Mouse (Mus musculus) limb, embryonic 10.5 days (tissue): ENCODE measurements around the gene Triobp. TPM values are rescaled to one million over a fixed set of nuclear protein-coding genes. Genes with fewer than 3 reads are reported as not detected.

Experiments
- DNase-seq: peaks from one replicate; pipeline ENCODE4 v3.0.0-alpha.2; 2017; ENCODE audit warnings: low spot score
- H3K27ac ChIP-seq: fragments of 300-500 bp; sonication (generic); 2 replicates; pipeline ENCODE4 v1.5.1; 2016; ENCODE audit warnings: mild to moderate bottlenecking
- H3K27me3 ChIP-seq: fragments of 300-500 bp; sonication (generic); 2 replicates; pipeline ENCODE4 v1.6.1; 2016; ENCODE audit warnings: low read depth, mild to moderate bottlenecking; ENCODE audit not compliant: poor library complexity, severe bottlenecking
- H3K36me3 ChIP-seq: fragments of 300-500 bp; sonication (generic); 2 replicates; pipeline ENCODE4 v1.6.1; 2016; ENCODE audit warnings: mild to moderate bottlenecking, moderate library complexity
- H3K4me1 ChIP-seq: fragments of 300-500 bp; sonication (generic); 2 replicates; pipeline ENCODE4 v1.6.1; 2016
- H3K4me3 ChIP-seq: fragments of 300-500 bp; sonication (generic); 2 replicates; pipeline ENCODE4 v1.5.1; 2016; ENCODE audit warnings: mild to moderate bottlenecking, moderate library complexity
- H3K9me3 ChIP-seq: fragments of 300-500 bp; sonication (generic); replicated peaks from 2 replicates; pipeline ENCODE4 v1.6.1; 2016; ENCODE audit warnings: mild to moderate bottlenecking
- WGBS: fragments of 180-500 bp; shearing (Covaris S2); methylation state at CpG from one replicate; pipeline ENCODE4 v1.1.7; 2016; 5-methylcytosine and 5-hydroxymethylcytosine counted together
- polyA plus RNA-seq: library from polyadenylated mRNA; unstranded; fragments of >200 nt; fragmentation: Nextera tagmentation; extraction: Ambion mirVana; gene quantifications from 2 replicates; pipeline ENCODE4 v1.2.1, GENCODE M21; 2016

The Triobp gene
- polyA plus RNA-seq, 1 experiment from 2014 or later: 54.6 TPM

DNA sequence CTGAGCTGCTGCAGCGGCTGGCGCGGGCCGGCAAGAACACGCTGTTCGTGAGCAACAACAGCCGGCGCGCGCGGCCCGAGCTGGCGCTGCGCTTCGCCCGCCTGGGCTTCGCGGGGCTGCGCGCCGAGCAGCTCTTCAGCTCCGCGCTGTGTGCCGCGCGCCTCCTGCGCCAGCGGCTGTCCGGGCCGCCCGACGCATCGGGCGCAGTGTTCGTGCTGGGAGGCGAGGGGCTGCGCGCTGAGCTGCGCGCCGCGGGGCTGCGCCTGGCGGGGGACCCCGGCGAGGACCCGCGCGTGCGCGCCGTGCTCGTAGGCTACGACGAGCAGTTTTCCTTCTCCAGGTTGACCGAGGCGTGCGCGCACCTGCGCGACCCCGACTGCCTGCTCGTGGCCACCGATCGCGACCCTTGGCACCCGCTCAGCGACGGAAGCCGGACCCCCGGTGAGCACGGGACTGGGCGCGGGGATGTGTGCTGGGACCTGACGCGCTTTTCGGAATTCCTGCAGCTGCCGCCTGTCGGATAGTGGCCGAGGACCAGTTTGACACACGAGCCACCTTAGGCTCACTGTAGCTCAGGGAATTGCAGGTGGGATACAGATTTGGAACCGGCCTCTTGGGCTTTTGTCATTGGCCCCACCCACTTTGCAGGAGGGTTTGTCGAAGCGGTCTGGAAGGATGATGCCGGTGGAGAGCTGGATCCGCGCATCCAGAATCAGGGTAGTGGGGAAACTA lies 33.3 kb upstream of the Triobp start:
- Histone ChIP-seq H3K9me3 (no peaks in the 10 kb centered on the region), H3K27ac (peak overlapping the region; percentile 95), H3K4me3 (peak overlapping the region; percentile 94), H3K4me1 (peaks cover 46% of the 10 kb centered on the region), H3K27me3 (no peaks in the 10 kb centered on the region), H3K36me3 (peaks cover 61% of the 10 kb centered on the region)
- peak; percentile 73 for DNase-seq
- under 1% methylated on average over 87 of the region's 87 CpGs for WGBS

DNA sequence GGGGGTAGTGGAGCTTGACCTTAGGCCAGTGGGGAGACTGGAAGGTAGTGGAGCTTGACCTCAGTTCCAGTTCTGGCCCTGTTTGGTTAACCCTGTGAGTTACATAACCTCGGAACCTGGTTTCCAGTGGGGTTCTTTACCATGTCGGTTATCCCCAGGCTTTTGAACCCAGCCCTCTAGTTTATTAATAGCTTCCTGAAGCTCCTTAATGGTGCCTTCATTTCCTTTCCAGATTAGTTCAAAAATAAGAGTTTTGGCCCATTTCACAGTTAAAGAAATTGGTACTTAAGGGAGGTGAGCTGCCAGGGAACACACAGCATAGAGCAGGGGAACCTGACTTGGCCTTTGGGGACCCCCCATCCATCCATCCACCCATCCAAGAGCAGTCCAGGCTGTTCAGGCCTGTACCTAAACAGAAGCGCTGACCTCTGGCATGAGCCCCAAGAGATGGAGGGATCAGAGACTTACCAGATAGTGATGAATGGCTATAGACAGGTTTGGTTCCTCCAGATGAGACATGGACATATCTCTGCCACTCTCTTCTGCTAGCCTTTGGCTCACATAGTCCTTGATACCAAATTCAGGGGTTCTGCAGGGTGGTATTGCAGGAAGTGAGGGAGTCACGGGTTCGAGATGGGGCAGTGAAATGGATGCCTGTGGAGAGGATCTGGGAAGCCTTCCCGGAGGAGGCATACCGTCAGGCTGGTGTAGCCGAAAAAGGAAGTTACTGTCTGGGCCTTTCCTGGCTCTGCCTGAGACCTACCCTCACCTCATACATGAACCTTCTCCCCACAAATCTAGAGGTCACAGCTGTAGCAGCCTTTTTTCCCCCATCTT lies 32.5 kb upstream of the Triobp start:
- Histone ChIP-seq H3K36me3 (peaks cover 61% of the 10 kb centered on the region), H3K9me3 (no peaks in the 10 kb centered on the region), H3K4me3 (peak overlapping the region; percentile 94), H3K4me1 (peaks cover 46% of the 10 kb centered on the region), H3K27ac (peak overlapping the region; percentile 95), H3K27me3 (no peaks in the 10 kb centered on the region)
- no peak for DNase-seq
- WGBS: 54% methylated on average over 8 of the region's 8 CpGs

DNA sequence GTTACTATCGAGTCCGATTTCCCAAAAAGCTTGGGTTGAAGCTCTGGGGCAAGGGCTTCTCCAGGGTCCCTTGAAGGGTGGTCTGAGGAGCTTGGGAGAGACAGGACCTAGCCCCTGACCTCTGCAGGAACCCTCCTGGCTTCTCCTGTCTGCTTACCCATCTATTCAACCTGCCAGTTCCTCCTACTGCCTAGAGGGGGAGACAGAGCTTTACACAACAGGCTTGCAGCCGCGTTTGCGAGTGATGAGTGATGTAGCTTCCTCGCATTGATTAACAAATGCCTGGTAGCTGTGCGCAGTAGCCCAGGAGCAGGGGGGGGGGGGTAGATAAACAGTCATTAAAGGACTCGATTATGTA lies 31.9 kb upstream of the Triobp start:
- Histone ChIP-seq H3K4me3 (peak overlapping the region; percentile 94), H3K4me1 (peaks cover 46% of the 10 kb centered on the region), H3K27ac (no peak overlapping the region), H3K9me3 (no peaks in the 10 kb centered on the region), H3K36me3 (peaks cover 58% of the 10 kb centered on the region), H3K27me3 (no peaks in the 10 kb centered on the region)
- WGBS: 11% methylated on average over 8 of the region's 8 CpGs
- peak; percentile 71 for DNase-seq

DNA sequence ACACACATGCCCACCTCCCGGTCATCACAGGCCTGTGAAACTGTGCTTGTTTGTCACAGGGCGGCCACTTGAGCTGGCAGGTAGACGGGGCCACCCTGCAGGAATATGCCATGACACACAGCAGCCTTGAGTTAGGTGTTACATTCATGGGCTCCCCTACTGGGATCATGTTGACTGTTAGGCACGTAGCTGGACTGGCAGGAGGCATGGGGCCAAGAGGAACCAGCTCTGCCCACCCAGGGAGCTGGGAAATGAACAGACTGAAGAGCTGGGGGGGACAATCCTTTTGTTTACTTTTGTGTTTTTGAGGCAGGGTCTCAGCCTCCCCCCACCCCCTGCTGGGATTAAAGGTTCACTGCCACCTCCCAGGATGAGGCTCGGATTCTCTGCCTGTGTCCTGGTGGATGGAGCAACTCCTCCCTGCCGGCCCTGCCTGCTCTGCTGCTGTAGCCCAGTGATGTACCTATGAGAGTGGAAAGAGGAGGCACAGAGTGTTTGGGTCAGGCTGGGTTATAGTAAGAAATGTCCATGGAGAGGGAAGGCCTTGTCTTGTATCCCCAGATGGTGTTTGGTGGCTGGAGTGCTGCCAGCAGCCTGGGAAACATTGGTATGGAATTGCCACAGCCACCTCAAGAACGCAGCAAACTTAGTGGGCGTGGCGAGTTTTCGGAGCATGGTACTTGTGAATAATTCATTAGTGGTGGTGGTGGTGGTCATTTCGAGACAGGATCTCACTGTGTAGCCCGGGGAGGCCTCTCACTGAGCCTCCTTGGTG lies 31.3 kb upstream of the Triobp start:
- H3K4me3 ChIP-seq: peak overlapping the region; percentile 94
- H3K27me3 ChIP-seq: no peaks in the 10 kb centered on the region
- no peak for DNase-seq
- WGBS: 71% methylated on average over 12 of the region's 12 CpGs
- H3K36me3 ChIP-seq: peaks cover 53% of the 10 kb centered on the region
- no peaks in the 10 kb centered on the region for H3K9me3 ChIP-seq
- peak overlapping the region; percentile 34 for H3K27ac ChIP-seq
- H3K4me1 ChIP-seq: peaks cover 46% of the 10 kb centered on the region

DNA sequence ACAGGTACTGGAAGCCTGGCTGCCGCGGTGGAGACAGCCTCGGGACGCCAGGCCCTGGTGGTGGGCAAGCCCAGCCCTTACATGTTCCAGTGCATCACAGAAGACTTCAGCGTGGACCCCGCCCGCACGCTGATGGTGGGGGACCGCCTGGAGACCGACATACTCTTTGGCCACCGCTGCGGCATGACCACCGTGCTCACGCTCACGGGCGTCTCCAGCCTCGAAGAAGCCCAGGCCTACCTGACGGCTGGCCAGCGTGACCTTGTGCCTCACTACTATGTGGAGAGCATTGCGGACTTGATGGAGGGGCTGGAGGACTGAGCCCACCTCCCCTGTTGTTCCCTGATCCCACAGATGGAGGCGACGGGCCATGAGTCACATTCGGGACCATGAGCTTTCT lies 29.4 kb upstream of the Triobp start:
- Histone ChIP-seq H3K4me3 (no peak overlapping the region), H3K9me3 (no peaks in the 10 kb centered on the region), H3K4me1 (peaks cover 46% of the 10 kb centered on the region), H3K27ac (0 out of 2 replicates have a peak overlapping the region, but pooled peaks have one; percentile 7), H3K27me3 (no peaks in the 10 kb centered on the region), H3K36me3 (peaks cover 46% of the 10 kb centered on the region)
- no peak for DNase-seq
- WGBS: 92% methylated on average over 23 of the region's 23 CpGs

DNA sequence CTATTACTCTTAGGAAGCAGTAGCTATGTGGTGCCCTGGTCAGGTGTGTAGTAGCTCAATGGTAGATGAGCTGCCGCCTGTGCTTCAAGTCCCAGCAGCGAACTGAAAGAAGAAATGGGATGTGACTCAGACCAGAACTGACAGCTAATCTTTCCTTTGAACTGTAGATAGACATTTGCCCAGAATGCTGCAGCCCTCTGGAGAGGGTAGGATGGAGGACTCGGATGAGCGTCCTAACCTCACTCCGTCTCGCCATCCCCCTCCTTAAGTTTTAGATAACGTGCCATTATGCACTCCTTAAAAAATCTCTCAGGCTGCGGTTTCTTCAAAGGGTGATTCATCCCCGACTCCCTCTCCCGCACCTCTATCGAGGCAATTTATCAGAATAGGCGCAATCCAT lies 27.6 kb upstream of the Triobp start:
- WGBS: 75% methylated on average over 12 of the region's 12 CpGs
- Histone ChIP-seq H3K4me3 (no peak overlapping the region), H3K36me3 (peaks cover 46% of the 10 kb centered on the region), H3K4me1 (peaks cover 43% of the 10 kb centered on the region), H3K27ac (no peak overlapping the region), H3K9me3 (no peaks in the 10 kb centered on the region), H3K27me3 (no peaks in the 10 kb centered on the region)
- no peak for DNase-seq

DNA sequence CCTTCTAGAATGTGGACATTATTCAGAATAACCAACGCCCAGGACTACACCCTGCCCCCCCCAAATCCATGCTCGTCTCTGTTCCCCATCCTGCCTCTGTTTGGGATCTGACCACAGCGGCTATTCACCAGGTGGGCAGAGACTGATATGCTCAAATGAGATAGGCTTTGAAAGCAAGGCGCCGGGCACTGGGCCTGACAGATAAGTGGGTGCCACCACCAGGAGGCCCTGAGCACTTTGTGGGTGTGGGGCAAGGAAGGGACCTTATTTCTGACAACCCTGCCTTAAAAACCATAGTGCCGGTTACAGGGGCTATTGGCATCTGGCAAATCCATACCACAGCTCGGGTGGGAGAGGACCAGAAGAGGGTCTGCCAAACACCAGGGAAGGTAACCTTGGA lies 24.8 kb upstream of the Triobp start:
- peak overlapping the region; percentile 61; the same call in 1 of the 2 replicates for H3K27ac ChIP-seq
- H3K9me3 ChIP-seq: no peaks in the 10 kb centered on the region
- DNase-seq: no peak
- WGBS: 87% methylated on average over 7 of the region's 7 CpGs
- H3K4me3 ChIP-seq: no peak overlapping the region
- H3K27me3 ChIP-seq: no peaks in the 10 kb centered on the region
- H3K36me3 ChIP-seq: peaks cover 27% of the 10 kb centered on the region
- peaks cover 48% of the 10 kb centered on the region for H3K4me1 ChIP-seq

DNA sequence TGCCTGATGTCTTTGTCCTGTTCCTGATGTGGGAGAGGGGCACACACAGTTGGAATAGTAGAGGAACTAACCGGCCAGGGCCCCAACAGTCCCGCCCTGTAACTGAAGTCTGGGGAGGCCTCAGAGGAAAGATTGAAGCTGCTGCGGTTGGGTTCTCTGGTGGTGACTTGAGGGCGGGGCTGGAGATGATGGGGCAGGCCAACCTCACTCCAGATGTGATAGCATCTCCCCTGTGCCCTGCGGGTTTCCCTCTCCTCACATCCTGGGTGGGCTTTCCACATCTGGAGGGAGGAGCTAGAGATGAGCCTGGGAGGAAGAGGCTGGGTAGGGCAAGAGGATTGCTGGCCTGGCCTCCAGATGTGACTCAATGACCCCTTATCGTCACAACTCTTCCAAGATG lies 23.9 kb upstream of the Triobp start:
- 39% methylated on average over 6 of the region's 6 CpGs for WGBS
- H3K36me3 ChIP-seq: peaks cover 22% of the 10 kb centered on the region
- H3K4me3 ChIP-seq: no peak overlapping the region
- no peak for DNase-seq
- no peaks in the 10 kb centered on the region for H3K9me3 ChIP-seq
- H3K27ac ChIP-seq: peak overlapping the region; percentile 61
- H3K27me3 ChIP-seq: no peaks in the 10 kb centered on the region
- H3K4me1 ChIP-seq: peaks cover 51% of the 10 kb centered on the region

DNA sequence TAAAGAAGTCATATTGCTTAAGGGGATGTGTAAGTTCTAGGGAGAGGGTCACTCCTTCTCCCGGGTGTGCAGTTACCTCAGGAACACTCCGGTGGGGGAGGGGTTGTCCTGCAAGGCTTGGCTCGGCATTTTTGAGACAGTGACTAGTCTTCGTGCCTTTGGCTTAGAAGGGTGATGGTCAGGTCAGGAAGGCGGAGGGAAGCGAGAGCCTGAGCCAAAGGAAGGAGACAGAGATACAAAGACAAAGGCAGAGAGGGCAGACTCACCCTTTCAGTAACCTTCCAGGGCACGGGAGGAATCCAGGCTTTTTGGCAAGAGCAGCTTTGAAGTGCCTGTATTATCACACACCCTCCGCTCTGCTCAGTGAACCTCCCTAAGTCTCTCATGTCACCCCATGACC lies 22.4 kb upstream of the Triobp start:
- Histone ChIP-seq H3K4me1 (peaks cover 52% of the 10 kb centered on the region), H3K4me3 (no peak overlapping the region), H3K9me3 (no peaks in the 10 kb centered on the region), H3K36me3 (peaks cover 21% of the 10 kb centered on the region), H3K27me3 (no peaks in the 10 kb centered on the region), H3K27ac (peak overlapping the region; percentile 92)
- 46% methylated on average over 8 of the region's 8 CpGs for WGBS
- no peak for DNase-seq

DNA sequence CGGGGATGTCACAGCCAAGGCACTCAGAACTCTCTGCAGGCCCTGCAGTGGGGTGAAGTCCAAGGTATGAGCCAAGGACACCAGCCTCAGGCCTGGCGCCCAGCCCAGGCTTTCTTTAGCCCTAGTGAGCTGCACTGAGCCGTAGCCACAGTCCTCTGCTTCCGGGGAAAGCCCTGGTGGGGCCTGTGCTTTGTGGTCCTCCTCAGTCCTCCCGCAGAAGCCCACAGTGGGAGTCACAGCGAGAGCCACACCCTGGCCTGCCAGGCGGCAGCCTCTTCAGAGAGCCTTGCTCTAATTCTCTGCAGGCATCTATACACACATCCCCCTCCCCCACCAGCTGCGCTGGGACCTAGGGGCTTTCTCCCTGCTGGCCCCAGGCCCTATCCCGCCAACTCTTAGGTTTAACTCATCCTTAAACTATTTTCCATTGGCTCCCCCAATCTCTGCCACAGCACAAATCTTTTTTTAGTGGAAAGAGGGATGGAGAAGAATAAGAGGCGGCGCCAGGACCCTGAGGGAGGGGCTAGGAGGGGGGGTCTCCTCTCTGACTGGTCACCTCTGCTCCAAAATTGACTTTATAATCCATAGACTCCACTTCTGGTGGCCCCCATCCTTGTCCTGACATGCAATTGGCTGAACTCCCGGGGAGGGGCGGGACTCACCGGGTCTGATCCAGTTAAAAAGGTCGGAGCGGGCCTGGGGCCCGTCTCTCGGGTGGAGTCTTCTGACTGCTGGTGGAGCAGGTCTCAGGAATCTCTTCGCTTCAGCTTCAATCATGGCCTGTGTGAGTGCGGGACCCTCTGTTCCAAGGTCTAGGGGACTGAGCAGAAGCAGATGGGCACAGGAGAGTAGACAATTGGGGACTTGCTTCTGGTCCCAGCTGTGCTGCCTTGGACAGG lies 21.3 kb upstream of the Triobp start, which contains the start of gene Lgals1:
Gene Lgals1 (plus strand): TSS at position 705 of the 899 bp plus-strand sequence.
- no peaks in the 10 kb centered on the region for H3K27me3 ChIP-seq
- H3K4me3 ChIP-seq: peak within 1 kb of the TSS; percentile 56
- no peaks in the 10 kb centered on the region for H3K9me3 ChIP-seq
- peaks cover 52% of the 10 kb centered on the region for H3K4me1 ChIP-seq
- 7% methylated on average over 20 of the region's 20 CpGs for WGBS
- peak within 1 kb of the TSS; percentile 92 for H3K27ac ChIP-seq
- DNase-seq: peak; percentile 87
- peaks cover 21% of the 10 kb centered on the region for H3K36me3 ChIP-seq

DNA sequence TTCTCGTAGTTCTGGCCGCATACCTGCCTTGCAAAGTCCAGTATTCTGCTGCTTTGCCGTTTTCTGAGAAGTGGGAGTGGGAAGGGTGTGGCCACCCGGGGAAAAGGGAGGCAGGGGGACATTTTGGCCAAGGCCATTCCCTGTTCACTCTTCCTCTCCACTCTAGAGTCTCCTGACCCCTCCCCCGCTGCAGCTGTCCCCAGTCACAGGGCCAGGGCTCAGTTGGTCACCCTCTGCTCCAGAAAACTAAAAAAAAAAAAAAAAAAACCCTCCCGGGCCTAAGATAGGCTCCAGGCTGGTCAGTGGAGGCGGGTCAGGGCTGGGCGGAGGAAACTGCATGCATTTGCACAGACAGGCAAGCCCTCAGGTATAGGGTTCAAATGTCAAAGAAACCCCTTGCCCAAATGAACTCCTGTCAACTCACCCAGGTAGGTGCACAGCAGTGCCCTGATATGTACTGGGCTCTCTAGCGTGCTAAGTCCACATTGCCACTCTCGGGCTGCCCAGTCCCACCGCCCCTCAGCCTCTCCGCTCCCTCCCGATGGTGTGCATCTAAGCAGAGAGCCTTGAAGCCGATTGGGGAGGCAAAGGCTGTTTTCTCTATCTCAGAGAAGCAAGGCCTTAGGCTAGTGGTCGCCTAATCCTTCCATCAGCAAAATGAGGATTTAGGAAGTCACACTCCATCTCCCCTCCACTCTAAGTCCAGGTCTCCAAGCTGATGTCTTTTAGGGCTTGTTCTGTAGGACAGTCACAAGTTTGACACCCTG lies 20.3 kb upstream of the Triobp start:
- no peak for DNase-seq
- WGBS: 17% methylated on average over 15 of the region's 15 CpGs
- Histone ChIP-seq H3K4me3 (peak overlapping the region; percentile 56), H3K36me3 (peaks cover 21% of the 10 kb centered on the region), H3K9me3 (no peaks in the 10 kb centered on the region), H3K4me1 (peaks cover 52% of the 10 kb centered on the region), H3K27me3 (no peaks in the 10 kb centered on the region), H3K27ac (peak overlapping the region; percentile 92)
